Mouse (Mus musculus) kidney, adult 2 months (tissue): ENCODE measurements around the gene Det1. TPM values are rescaled to one million over a fixed set of nuclear protein-coding genes. Genes with fewer than 3 reads are reported as not detected.

ENCODE experiments used
- DNase-seq: peaks from one replicate; pipeline ENCODE4 v3.0.0; 2021
- H3K27ac ChIP-seq: fragments of 200-500 bp; 2 replicates; pipeline ENCODE4 v1.5.1; 2012; ENCODE audit warnings: low read depth, low read length, control low read depth, inconsistent platforms; ENCODE audit not compliant: insufficient read depth
- H3K27me3 ChIP-seq: fragments of 200-500 bp; replicated peaks from 2 replicates; pipeline ENCODE4 v1.6.1; 2012; ENCODE audit warnings: mild to moderate bottlenecking, moderate library complexity, low read length, inconsistent platforms; ENCODE audit not compliant: control insufficient read depth, insufficient read depth
- H3K36me3 ChIP-seq: fragments of 200-500 bp; 2 replicates; pipeline ENCODE4 v1.6.1; 2012; ENCODE audit warnings: mild to moderate bottlenecking, moderate library complexity, low read length, inconsistent platforms; ENCODE audit not compliant: control insufficient read depth, insufficient read depth
- H3K4me1 ChIP-seq: fragments of 200-500 bp; 2 replicates; pipeline ENCODE4 v1.6.1; 2011; ENCODE audit warnings: low read length; ENCODE audit not compliant: control insufficient read depth, insufficient read depth
- H3K4me3 ChIP-seq: fragments of 200-500 bp; 2 replicates; pipeline ENCODE4 v1.5.1; 2011; ENCODE audit warnings: mild to moderate bottlenecking, low read depth, low read length, control low read depth; ENCODE audit not compliant: insufficient read depth
- CTCF ChIP-seq: fragments of 200-500 bp; conservative IDR thresholded peaks from 2 replicates; pipeline ENCODE4 v1.5.1; 2011; ENCODE audit warnings: low read depth, mild to moderate bottlenecking, control low read depth, low read length, moderate library complexity, mixed read lengths; ENCODE audit not compliant: insufficient read depth, insufficient read length
- POLR2A ChIP-seq: fragments of 200-500 bp; IDR thresholded peaks from one replicate; pipeline ENCODE4 v1.6.1; 2011; ENCODE audit warnings: low read depth, low read length, control low read depth
- WGBS: fragments of 180-500 bp; shearing (Covaris S2); methylation state at CpG from one replicate; pipeline ENCODE4 v1.1.7; 2018; 5-methylcytosine and 5-hydroxymethylcytosine counted together
- polyA plus RNA-seq: library from polyadenylated mRNA; depleted of rRNA; stranded (reverse); fragments of >200 nt; gene quantifications from 2 replicates; pipeline ENCODE4 v1.2.3, GENCODE M21; 2012; rRNA removed

Gene Det1
- 10.6 and 11.2 TPM in 2 replicates for polyA plus RNA-seq

DNA sequence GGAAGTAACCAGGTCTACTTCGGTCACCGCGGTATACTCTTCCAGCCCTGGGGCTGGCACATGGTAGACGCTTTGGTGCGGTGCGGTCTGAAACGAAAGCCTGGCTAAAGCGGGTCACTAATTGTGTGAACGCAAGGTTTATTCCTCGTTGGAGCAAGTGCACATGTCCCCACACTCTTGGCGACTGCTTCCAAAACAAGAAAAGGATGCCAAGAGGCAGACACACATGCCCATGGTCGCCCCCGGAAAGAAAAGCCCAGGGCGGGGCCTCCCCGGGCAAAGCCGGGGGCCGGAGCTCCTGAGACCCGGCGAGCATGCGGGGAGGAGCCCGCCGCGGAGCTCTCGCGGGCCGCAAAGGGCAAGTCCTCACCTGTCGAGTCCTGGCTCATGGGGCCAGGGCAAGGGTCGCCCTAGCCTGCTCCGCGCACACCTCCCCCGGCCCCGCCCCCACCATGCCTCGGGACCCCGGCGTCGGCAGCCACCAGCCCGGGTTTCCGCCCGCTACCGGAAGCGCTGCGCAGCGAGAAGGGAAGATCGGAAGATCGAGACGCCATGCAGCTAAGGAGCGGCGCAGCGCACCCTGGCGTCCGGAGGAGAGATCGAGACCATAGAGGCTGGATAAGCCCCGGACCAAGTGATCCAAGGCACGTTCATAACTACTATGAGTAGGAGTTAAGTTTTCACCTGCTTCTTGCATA, at the start of gene Det1:
TSS of gene Det1 (minus strand) at position 527 of the 698 bp plus-strand sequence.
- DNase-seq: peak; percentile 95

GRCm38 (mm10) chr7:78895653-78896333, 48.7 kb upstream of the Det1 start, which contains the start of gene Aen:
Gene Aen (plus strand): TSS chr7:78895854.
- H3K27me3 ChIP-seq: no peaks in the 10 kb centered on the region
- DNase-seq: peak; percentile 100
- H3K27ac ChIP-seq: 0 out of 2 replicates have a peak within 1 kb of the TSS, but pooled peaks have one; percentile 24
- peak within 1 kb of the TSS; percentile 85 for H3K4me3 ChIP-seq
- no peaks in the 10 kb centered on the region for H3K36me3 ChIP-seq
- TF ChIP-seq CTCF: no peak
- TF ChIP-seq POLR2A: peak; percentile 18
- under 1% methylated on average over 53 of the region's 53 CpGs for WGBS
- peaks cover 12% of the 10 kb centered on the region; the same call in 1 of the 2 replicates for H3K4me1 ChIP-seq

More for the DNA sequence above, at the start of gene Det1:
- Histone ChIP-seq H3K27me3 (no peaks in the 10 kb centered on the region), H3K4me1 (no peaks in the 10 kb centered on the region; the same call in 1 of the 2 replicates), H3K27ac (peak within 1 kb of the TSS; percentile 64), H3K36me3 (no peaks in the 10 kb centered on the region), H3K4me3 (peak within 1 kb of the TSS; percentile 82)
- TF ChIP-seq CTCF (peak; percentile 91), POLR2A (peak; percentile 14)
- under 1% methylated on average over 54 of the region's 54 CpGs for WGBS

DNA sequence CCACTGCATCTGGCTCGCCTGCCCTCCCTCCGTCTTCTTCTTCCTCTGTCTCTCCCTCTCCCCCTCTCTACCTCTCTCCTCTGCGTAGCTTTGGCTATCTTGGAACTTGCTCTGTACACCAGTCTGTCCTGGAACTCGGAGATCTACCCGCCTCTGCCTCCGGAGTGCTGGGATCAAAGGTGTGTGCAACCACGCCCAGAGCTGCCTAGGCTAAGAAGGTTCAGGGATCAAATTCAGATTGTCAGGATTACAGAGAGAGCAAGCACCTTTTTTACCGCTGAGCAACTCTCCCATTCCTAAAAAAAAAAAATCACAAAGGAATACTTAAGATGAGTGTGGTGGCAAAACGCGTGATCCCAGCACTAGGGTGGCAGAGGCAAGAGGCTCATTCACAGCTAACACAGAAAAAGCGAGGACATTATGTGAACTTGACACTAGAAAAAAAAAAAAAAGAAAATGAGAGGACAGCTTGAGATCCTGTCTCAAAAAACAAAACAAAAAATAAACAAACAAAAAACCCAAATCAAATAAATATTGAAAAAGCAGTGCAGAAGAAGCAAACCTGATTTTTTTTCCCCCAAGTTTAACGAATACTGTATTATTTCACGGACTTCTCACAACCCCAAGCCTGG, 48.1 kb upstream of the Det1 start:
- H3K36me3 ChIP-seq: no peaks in the 10 kb centered on the region
- H3K27me3 ChIP-seq: no peaks in the 10 kb centered on the region
- TF ChIP-seq CTCF: no peak
- no peak for TF ChIP-seq POLR2A
- H3K4me1 ChIP-seq: peaks cover 12% of the 10 kb centered on the region; the same call in 1 of the 2 replicates
- H3K4me3 ChIP-seq: peak overlapping the region; percentile 40
- DNase-seq: peak; percentile 16
- 38% methylated on average over 13 of the region's 13 CpGs for WGBS
- 0 out of 2 replicates have a peak overlapping the region, but pooled peaks have one; percentile 12 for H3K27ac ChIP-seq

- Histone ChIP-seq H3K4me3 (no peak overlapping the region), H3K27me3 (no peaks in the 10 kb centered on the region), H3K36me3 (no peaks in the 10 kb centered on the region), H3K27ac (no peak overlapping the region), H3K4me1 (peaks cover 12% of the 10 kb centered on the region; the same call in 1 of the 2 replicates)
- no peak for DNase-seq
- no peak for TF ChIP-seq POLR2A
- no peak for TF ChIP-seq CTCF
- WGBS: 77% methylated on average over 10 of the region's 10 CpGs
These were observed 46.9 kb upstream of the Det1 start for GRCm38 (mm10) chr7:78893917-78894316.

GRCm38 (mm10) chr7:78890641-78891040, 43.6 kb upstream of the Det1 start:
- peak; percentile 79 for DNase-seq
- no peak overlapping the region for H3K4me3 ChIP-seq
- peaks cover 4% of the 10 kb centered on the region; the same call in 1 of the 2 replicates for H3K4me1 ChIP-seq
- no peak overlapping the region for H3K27ac ChIP-seq
- 3% methylated on average over 16 of the region's 16 CpGs for WGBS
- TF ChIP-seq POLR2A (no peak), CTCF (peak; percentile 92)
- H3K36me3 ChIP-seq: no peaks in the 10 kb centered on the region
- H3K27me3 ChIP-seq: no peaks in the 10 kb centered on the region

- Histone ChIP-seq H3K36me3 (no peaks in the 10 kb centered on the region), H3K4me3 (no peak overlapping the region), H3K27ac (no peak overlapping the region), H3K4me1 (no peaks in the 10 kb centered on the region), H3K27me3 (peaks cover 3% of the 10 kb centered on the region)
- WGBS: 24% methylated on average over 9 of the region's 9 CpGs
- DNase-seq: no peak
- TF ChIP-seq CTCF (no peak), POLR2A (no peak)
These were observed 40.4 kb upstream of the Det1 start for GRCm38 (mm10) chr7:78887431-78887842.

- whole genome bisulfite sequencing: 77% methylated on average over 4 of the region's 4 CpGs
- TF ChIP-seq CTCF (no peak), POLR2A (no peak)
- H3K4me3 ChIP-seq: no peak overlapping the region
- no peaks in the 10 kb centered on the region for H3K36me3 ChIP-seq
- no peak for DNase-seq
- H3K27ac ChIP-seq: no peak overlapping the region
- no peaks in the 10 kb centered on the region for H3K4me1 ChIP-seq
- H3K27me3 ChIP-seq: peaks cover 6% of the 10 kb centered on the region
These were observed 39.4 kb upstream of the Det1 start for GRCm38 (mm10) chr7:78886496-78886895.
